Mouse (Mus musculus): ENCODE data around the gene Upf3a. TPM values are rescaled to one million over a fixed set of nuclear protein-coding genes. Genes with fewer than 3 reads are reported as not detected.
"Not testable (repeated sequence)": the region's sequence is repeated elsewhere in the genome, so short reads cannot be mapped to it uniquely, and the experiment has no call there.

Gene Upf3a
- total RNA-seq (2012; rRNA removed): 27.6 and 34.2 TPM in 2 replicates

DNA sequence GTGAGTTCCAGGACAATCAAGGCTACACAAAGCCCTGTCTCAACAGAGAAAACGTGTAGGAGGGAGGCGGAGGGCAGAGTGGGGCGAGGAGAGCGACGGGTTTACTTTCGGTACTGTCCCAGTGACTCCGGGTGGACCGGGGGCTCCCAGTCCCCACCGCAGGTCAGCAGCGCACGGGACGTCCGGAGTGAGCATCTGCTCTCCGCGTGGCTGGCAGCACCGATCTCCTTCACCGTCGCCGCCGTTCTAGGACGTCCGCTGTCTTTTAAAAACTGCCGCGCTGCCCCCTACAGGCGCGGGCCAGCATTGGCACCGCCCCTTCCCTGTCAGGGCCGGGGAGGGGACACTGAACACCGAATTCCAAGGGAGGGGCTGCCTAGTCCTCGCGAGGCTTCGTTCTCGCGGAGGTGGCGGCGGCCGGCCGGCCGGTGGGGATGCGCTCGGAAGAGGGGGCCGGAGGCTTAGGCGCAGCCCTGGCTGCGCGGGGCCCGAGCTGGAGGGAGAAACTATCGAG is at the start of gene Upf3a:
Gene Upf3a (plus strand): TSS at position 366 of the 514 bp plus-strand sequence.
- H3K9me3 ChIP-seq (ENCODE audit: control insufficient read depth, insufficient read depth, low read depth, low read length): no peaks in the 10 kb centered on the region
- peak within 1 kb of the TSS; percentile 96 for H3K27ac ChIP-seq (ENCODE audit: insufficient read depth, low read depth, low read length, poor library complexity, severe bottlenecking)
- H3K4me1 ChIP-seq (ENCODE audit: control insufficient read depth in 2 of 2, insufficient read depth in 2 of 2, low read length in 2 of 2, poor library complexity in 1 of 2): peaks cover 2 to 5% of the 10 kb centered on the region in 2 experiments; a peak in 1 of 4 replicates
- peak within 1 kb of the TSS; percentile 98 for H3K9ac ChIP-seq (ENCODE audit: insufficient read depth, low read depth, low read length, poor library complexity, severe bottlenecking)
- in situ Hi-C loops (cut with MboI; ENCODE audit: low sequenced_read_pairs in 2 of 2, unreplicated experiment in 2 of 2): no loop called here
- H3K4me3 ChIP-seq (ENCODE audit: insufficient read depth in 1 of 2, low read depth in 1 of 2, low read length in 2 of 2, poor library complexity in 1 of 2, severe bottlenecking in 1 of 2): peak within 1 kb of the TSS; percentile 83 to 88
- H3K36me3 ChIP-seq (ENCODE audit: control insufficient read depth, insufficient read depth, low read length, poor library complexity, severe bottlenecking): peaks cover 15% of the 10 kb centered on the region
- no peak for TF ChIP-seq ZC3H11A (IDR thresholded peaks at IDR 0.05; ENCODE audit: borderline replicate concordance, low read depth, low read length)
- no peak for TF ChIP-seq ZNF384 (IDR thresholded peaks at IDR 0.05; ENCODE audit: low read depth, low read length)
- TF ChIP-seq HCFC1 (IDR thresholded peaks at IDR 0.05; ENCODE audit: borderline replicate concordance, insufficient read depth, low read length): peak; percentile 73
- peak; percentile 87; the same call in 1 of the 2 replicates for TF ChIP-seq CHD2 (IDR thresholded peaks at IDR 0.05; ENCODE audit: low read depth, low read length)
- peak; percentile 90 for DNase-seq (ENCODE audit: low read depth, low spot score)

DNA sequence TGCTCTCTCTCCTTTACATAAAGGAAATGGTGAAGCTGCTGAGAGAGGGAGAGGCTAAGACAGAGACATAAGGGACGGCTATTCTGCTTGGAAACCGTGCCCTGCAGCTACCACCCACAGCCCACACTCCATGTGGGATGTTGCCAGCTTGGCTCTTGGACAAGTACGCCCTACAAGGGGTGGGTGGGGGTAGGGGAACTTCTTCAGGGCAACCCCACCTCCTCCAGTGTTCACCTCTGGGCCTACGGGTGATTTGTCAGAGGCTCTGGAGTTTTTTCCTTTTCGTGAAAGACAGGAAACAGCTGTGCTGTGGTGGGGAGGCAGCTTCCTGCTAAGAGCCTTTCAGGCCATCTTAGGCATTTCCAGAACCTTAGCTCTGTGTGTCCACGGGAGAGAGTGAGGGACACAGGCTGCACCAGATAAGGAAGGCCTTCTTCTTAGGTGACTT is 45.1 kb upstream of the Upf3a start:
- no peaks in the 10 kb centered on the region for H3K9me3 ChIP-seq (ENCODE audit: control insufficient read depth, insufficient read depth, low read depth, low read length)
- in situ Hi-C loops (cut with MboI; ENCODE audit: low sequenced_read_pairs in 2 of 2, unreplicated experiment in 2 of 2): loop anchor here in 1 of 2 experiments (25.0 kb wide), 1 partner anchor 178 kb away; the partner anchor contains the start of gene 1700029H14Rik
- TF ChIP-seq ZNF384 (IDR thresholded peaks at IDR 0.05; ENCODE audit: low read depth, low read length) (no peak), HCFC1 (IDR thresholded peaks at IDR 0.05; ENCODE audit: borderline replicate concordance, insufficient read depth, low read length) (no peak), ZC3H11A (IDR thresholded peaks at IDR 0.05; ENCODE audit: borderline replicate concordance, low read depth, low read length) (no peak)
- H3K27ac ChIP-seq (ENCODE audit: insufficient read depth, low read depth, low read length, poor library complexity, severe bottlenecking): no peak overlapping the region
- H3K36me3 ChIP-seq (ENCODE audit: control insufficient read depth, insufficient read depth, low read length, poor library complexity, severe bottlenecking): no peaks in the 10 kb centered on the region
- DNase-seq (ENCODE audit: low read depth, low spot score): no peak
- H3K4me1 ChIP-seq (ENCODE audit: control insufficient read depth in 2 of 2, insufficient read depth in 2 of 2, low read length in 2 of 2, poor library complexity in 1 of 2): no peaks in the 10 kb centered on the region
- no peak overlapping the region for H3K9ac ChIP-seq (ENCODE audit: insufficient read depth, low read depth, low read length, poor library complexity, severe bottlenecking)
- H3K4me3 ChIP-seq (ENCODE audit: insufficient read depth in 1 of 2, low read depth in 1 of 2, low read length in 2 of 2, poor library complexity in 1 of 2, severe bottlenecking in 1 of 2): no peak overlapping the region

DNA sequence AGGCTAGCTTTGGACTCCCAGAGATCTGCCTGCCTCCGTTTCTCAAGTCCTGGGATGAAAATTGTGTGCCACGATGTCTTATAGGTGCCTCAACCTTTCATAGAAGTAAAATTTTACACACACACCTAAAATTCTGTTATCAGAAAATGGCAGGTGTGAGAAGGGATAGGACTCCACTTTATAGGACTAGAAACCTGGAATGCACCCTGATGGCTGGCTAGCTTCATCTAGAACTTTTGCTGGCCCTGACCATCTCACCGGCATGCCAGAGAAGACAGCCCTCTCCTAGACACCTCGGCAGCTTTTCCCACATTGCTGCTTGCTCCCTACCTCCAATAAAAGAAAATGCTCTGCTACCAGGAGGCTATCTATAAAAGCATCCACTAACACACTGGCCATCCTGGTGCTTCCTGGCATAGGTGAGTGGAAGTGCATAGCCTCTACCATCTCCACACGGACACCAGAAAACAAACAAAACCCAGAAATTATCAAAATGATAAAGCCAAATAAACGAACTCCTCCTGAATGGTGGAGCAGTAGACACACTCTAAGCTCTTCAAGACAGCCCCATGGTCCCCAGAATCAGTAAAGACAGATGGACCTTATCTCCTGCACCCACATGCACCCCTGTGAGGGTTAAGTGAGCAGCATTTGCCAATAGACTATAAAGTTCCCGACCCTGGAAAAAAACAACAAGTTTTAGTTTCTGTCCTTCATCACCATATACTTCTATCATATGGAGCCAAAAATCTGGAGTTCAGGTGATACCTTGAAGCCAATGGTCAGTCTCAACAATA is 44.4 kb upstream of the Upf3a start:
- Histone ChIP-seq H3K9ac (ENCODE audit: insufficient read depth, low read depth, low read length, poor library complexity, severe bottlenecking) (no peak overlapping the region), H3K27ac (ENCODE audit: insufficient read depth, low read depth, low read length, poor library complexity, severe bottlenecking) (no peak overlapping the region), H3K9me3 (ENCODE audit: control insufficient read depth, insufficient read depth, low read depth, low read length) (no peaks in the 10 kb centered on the region), H3K4me3 (ENCODE audit: insufficient read depth in 1 of 2, low read depth in 1 of 2, low read length in 2 of 2, poor library complexity in 1 of 2, severe bottlenecking in 1 of 2) (no peak overlapping the region), H3K4me1 (ENCODE audit: control insufficient read depth in 2 of 2, insufficient read depth in 2 of 2, low read length in 2 of 2, poor library complexity in 1 of 2) (no peaks in the 10 kb centered on the region), H3K36me3 (ENCODE audit: control insufficient read depth, insufficient read depth, low read length, poor library complexity, severe bottlenecking) (no peaks in the 10 kb centered on the region)
- in situ Hi-C loops (cut with MboI; ENCODE audit: low sequenced_read_pairs in 2 of 2, unreplicated experiment in 2 of 2): loop anchor here in 1 of 2 experiments (25.0 kb wide), 1 partner anchor 179 kb away; the partner anchor contains the start of gene 1700029H14Rik
- no peak for TF ChIP-seq HCFC1 (IDR thresholded peaks at IDR 0.05; ENCODE audit: borderline replicate concordance, insufficient read depth, low read length)
- no peak for TF ChIP-seq ZNF384 (IDR thresholded peaks at IDR 0.05; ENCODE audit: low read depth, low read length)
- no peak for TF ChIP-seq MAFK (IDR thresholded peaks at IDR 0.05; ENCODE audit: insufficient read depth, low read depth, low read length)
- no peak for TF ChIP-seq ZC3H11A (IDR thresholded peaks at IDR 0.05; ENCODE audit: borderline replicate concordance, low read depth, low read length)
- TF ChIP-seq CHD2 (IDR thresholded peaks at IDR 0.05; ENCODE audit: low read depth, low read length): no peak
- no peak for DNase-seq (ENCODE audit: low read depth, low spot score)

DNA sequence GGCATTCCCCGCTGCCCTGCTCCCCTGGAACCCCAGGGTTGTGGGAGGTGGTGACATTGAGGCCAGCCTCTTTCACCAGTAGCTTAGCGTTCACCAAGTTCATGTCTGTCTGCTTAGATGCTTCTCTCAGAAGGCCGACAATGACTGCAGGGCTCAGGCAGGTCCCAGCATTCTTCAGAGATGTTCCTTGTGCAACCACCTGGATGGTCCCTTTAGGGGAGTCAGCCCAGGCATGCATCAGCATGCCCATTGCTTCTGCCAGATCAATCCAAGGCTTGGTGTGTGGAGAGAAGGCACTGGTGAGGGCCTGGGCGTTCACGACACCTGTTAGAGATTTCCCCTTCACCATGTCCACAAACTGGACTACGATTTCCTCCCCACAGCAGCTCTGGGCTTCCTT is 39.2 kb upstream of the Upf3a start:
- H3K27ac ChIP-seq (ENCODE audit: insufficient read depth, low read depth, low read length, poor library complexity, severe bottlenecking); H3K4me1 ChIP-seq (ENCODE audit: control insufficient read depth in 2 of 2, insufficient read depth in 2 of 2, low read length in 2 of 2, poor library complexity in 1 of 2); H3K4me3 ChIP-seq (ENCODE audit: insufficient read depth in 1 of 2, low read depth in 1 of 2, low read length in 2 of 2, poor library complexity in 1 of 2, severe bottlenecking in 1 of 2); H3K9ac ChIP-seq (ENCODE audit: insufficient read depth, low read depth, low read length, poor library complexity, severe bottlenecking); DNase-seq (ENCODE audit: low read depth, low spot score); H3K9me3 ChIP-seq (ENCODE audit: control insufficient read depth, insufficient read depth, low read depth, low read length); H3K36me3 ChIP-seq (ENCODE audit: control insufficient read depth, insufficient read depth, low read length, poor library complexity, severe bottlenecking): not testable (repeated sequence)
- in situ Hi-C loops (cut with MboI; ENCODE audit: low sequenced_read_pairs in 2 of 2, unreplicated experiment in 2 of 2): loop anchor here in 1 of 2 experiments (25.0 kb wide), 1 partner anchor 184 kb away; the partner anchor contains the start of gene 1700029H14Rik
